Mouse (Mus musculus) effector memory CD4-positive, alpha-beta T cell, adult 5 months (primary cell): ENCODE measurements around the gene Atp5j. TPM values are rescaled to one million over a fixed set of nuclear protein-coding genes. Genes with fewer than 3 reads are reported as not detected.

Experiments
- polyA plus RNA-seq: library from polyadenylated mRNA; unstranded; fragments of 100-300 nt; shearing (Covaris generic); gene quantifications from one replicate; pipeline ENCODE4 v1.2.1, GENCODE M21; 2017

The Atp5j gene
- 320 TPM for polyA plus RNA-seq

DNA sequence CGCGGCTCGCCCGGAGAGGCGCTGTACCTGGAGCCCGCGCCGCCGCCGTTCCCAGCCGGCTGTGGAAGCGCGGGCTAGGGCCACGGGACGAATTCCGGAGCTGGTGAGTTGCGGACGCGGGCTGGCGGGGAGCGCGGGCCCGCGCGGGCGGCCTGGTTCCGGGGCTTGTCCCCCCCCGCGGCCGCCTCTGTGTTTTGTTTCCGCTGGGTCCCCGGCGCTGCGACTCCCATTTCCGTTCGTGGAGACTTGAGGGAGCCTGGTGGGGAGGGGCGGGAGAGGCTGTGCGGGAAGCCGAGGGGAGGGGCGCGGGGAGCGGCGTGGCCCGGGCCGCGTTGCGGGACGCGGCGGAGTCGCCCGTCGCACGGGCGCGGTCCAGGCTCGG, at the start of gene Atp5j:
TSS of gene Atp5j (minus strand) at position 185 of the 382 bp plus-strand sequence.

DNA sequence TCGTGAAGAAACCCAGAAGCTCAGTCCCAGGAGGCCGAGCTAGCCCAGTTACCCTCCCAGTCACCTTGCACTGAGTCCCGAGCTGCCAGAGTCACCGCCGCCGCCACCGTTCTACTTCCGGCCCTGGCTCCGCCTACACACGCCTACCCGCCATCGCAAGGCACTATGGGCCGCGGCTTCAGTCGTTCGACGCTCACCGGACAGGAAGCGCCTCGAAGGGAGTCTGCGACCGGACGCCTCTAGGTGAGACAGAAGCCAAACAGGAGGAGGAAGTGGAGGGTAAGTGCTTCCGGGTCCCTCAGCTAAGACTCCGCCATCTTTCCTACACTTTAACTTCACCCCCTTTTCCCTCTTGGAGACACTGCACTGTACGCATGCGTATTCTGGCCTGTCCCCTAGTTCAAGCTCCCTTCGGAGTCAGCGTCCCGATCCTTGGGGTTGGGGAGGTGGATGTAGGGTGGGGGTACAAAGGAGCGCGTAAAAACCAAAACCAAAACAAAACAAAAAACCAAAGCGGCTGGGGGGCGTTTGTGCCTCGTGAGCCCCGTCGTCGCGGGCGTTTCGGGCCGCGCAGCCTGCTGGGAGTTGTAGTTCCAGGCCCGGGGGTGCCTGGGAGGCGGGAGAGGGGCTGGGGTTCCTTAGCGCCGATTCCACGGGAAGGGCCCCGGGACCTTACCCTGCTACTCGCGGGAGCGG, 532 bp downstream of the Atp5j start, which contains the start of gene Gabpa:
TSS of gene Gabpa (plus strand) at position 181 of the 696 bp plus-strand sequence.

Other genes with a start within 250 kb of the Atp5j start
- gene Mrpl39, start 99.9 kb downstream of the Atp5j start, polyA plus RNA-seq = 15.5 TPM
- 0.11 TPM for gene Jam2, start 61.5 kb downstream of the Atp5j start, polyA plus RNA-seq
- 39.5 TPM for gene Gabpa, start 700 bp downstream of the Atp5j start, polyA plus RNA-seq